Mouse (Mus musculus) brain, embryonic 14.5 days (tissue): ENCODE results near the gene Tbx6.

Source experiments
- CTCF ChIP-seq: fragments of 200-500 bp; IDR thresholded peaks from 2 replicates; pipeline ENCODE4 v1.5.1; 2012; ENCODE audit warnings: inconsistent platforms, mild to moderate bottlenecking, moderate library complexity, borderline replicate concordance; ENCODE audit not compliant: insufficient read depth, insufficient read length; ENCODE audit errors: extremely low read depth
- POLR2A ChIP-seq: fragments of 200-500 bp; IDR thresholded peaks from 2 replicates; pipeline ENCODE4 v1.6.1; 2012; ENCODE audit warnings: mild to moderate bottlenecking, inconsistent platforms, borderline replicate concordance; ENCODE audit not compliant: poor library complexity, insufficient read depth, insufficient read length, severe bottlenecking; ENCODE audit errors: extremely low read depth

DNA sequence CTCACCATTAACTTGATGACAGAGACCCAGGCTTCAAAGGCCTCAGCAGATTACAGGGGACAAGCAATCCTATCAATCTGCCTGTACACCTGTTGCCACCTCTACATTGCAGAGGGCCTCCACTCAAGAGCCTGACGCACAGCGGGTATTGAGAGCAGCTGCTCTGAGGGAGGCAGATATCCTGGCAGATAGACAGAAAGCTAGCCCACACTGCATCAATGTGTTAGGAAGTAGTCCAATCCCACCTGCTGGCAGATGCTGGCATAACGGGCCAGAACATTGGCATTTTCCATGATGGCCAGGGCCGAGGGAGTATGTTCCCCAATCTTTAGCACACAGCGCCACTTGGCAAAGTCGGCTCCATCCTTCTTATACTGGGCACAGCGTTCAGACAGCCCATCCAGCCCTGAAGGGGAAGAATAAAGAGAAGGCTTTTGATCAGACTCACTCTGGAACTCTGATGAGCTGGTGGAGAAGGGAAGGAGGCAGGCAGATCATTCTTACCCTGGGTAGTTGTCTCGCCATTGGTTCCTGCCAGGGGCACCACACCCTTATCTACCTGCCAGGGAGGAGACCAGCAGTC is 15.2 kb downstream of the Tbx6 start:
- TF ChIP-seq POLR2A: no peak
- no peak for TF ChIP-seq CTCF
